In the genomic region with DNA sequence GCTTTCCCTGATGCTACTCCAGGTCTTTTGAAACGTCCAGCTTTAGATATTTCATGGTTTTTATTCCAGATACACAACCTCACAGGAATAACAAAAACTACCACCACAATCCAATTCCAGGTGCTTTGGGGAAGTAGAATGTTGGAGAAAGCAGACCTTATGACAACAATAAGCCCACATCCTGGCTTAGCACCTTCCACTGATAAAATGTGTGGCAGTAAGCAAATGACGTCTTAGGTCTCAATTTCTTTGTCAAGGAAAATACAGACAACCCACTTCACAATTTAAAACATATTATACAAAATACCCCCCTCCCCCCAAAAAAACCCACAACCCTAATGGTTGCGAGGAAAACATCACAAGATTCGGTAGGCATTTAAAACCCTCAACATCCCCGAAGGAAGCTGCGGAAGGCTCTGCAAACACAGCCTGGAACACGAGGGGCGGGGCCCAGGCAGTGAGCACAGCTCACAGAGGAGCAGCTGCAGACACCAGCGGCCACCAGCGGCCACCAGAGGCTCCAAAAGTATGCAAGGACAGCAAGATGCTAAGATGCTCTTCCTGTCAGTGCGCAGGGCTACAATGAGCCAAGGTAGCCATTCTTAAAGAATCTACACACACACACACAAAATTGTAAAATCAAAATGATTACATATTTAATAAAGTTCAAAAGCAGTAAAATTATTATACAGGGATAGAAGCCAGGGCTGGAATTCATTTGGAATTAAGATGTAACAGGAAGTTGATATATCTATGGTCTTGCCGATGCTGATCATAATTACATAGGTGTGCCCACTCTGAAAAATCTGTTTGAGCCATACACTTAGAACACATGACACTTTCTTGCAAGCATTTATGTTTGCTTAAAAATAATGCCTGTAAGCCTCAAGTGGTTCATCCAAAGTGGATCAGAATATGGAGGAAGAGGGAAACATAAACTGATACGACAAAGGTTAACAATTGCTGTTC, we compare ENCODE assay signal across 8 mouse cellular contexts. TPM values are rescaled to one million over a fixed set of nuclear protein-coding genes. Genes with fewer than 3 reads are reported as not detected.
DNase-seq lines count a peak whose midpoint lies in the region; ATAC-seq and TF ChIP-seq lines count a peak whose summit lies in the region.

No protein-coding gene starts in this region.

- TF ChIP-seq CTCF in lung, embryonic 14.5 days (IDR thresholded peaks at IDR 0.05; ENCODE audit: low read depth) = peak; percentile 56

- H3K27ac ChIP-seq in lung, embryonic 14.5 days (ENCODE audit: low read depth) = no peak overlapping the region
- H3K27ac ChIP-seq in heart, embryonic 12.5 days (ENCODE audit: poor library complexity, severe bottlenecking) = no peak overlapping the region
- no peak overlapping the region for H3K27ac ChIP-seq in liver, embryonic 16.5 days (ENCODE audit: low read length)

- peak; percentile 89; the same call in 1 of the 2 replicates for ATAC-seq in lung, embryonic 14.5 days (ENCODE audit: insufficient read depth)
- ATAC-seq in heart, embryonic 12.5 days (ENCODE audit: insufficient number of reproducible peaks, low FRiP score) = no peak
- ATAC-seq in liver, embryonic 16.5 days (ENCODE audit: low read depth) = no peak

- no peaks in the 10 kb centered on the region for H3K4me1 ChIP-seq in lung, embryonic 14.5 days (ENCODE audit: insufficient read depth)
- H3K4me1 ChIP-seq in heart, embryonic 12.5 days (replicated peaks) = no peaks in the 10 kb centered on the region
- no peaks in the 10 kb centered on the region for H3K4me1 ChIP-seq in liver, embryonic 16.5 days (ENCODE audit: control insufficient read depth, low read depth, low read length)

- no peaks in the 10 kb centered on the region for H3K27me3 ChIP-seq in lung, embryonic 14.5 days (ENCODE audit: insufficient read depth, low read length)
- H3K27me3 ChIP-seq in heart, embryonic 12.5 days (replicated peaks) = no peaks in the 10 kb centered on the region
- no peaks in the 10 kb centered on the region for H3K27me3 ChIP-seq in liver, embryonic 16.5 days (ENCODE audit: control insufficient read depth, insufficient read depth, low read depth, low read length)

- WGBS in lung, embryonic 14.5 days = 24% methylated on average over 13 of the region's 13 CpGs
- 34% methylated on average over 13 of the region's 13 CpGs for WGBS in heart, embryonic 12.5 days
- WGBS in liver, embryonic 16.5 days (ENCODE audit: insufficient replicate concordance) = 25% methylated on average over 13 of the region's 13 CpGs

- no peak overlapping the region for H3K9ac ChIP-seq in lung, embryonic 14.5 days
- no peak overlapping the region for H3K9ac ChIP-seq in heart, embryonic 12.5 days
- no peak overlapping the region for H3K9ac ChIP-seq in liver, embryonic 16.5 days (ENCODE audit: low read depth, low read length)

- no peaks in the 10 kb centered on the region for H3K36me3 ChIP-seq in lung, embryonic 14.5 days (ENCODE audit: insufficient read depth)
- H3K36me3 ChIP-seq in heart, embryonic 12.5 days = no peaks in the 10 kb centered on the region
- H3K36me3 ChIP-seq in liver, embryonic 16.5 days (ENCODE audit: control insufficient read depth, insufficient read depth) = no peaks in the 10 kb centered on the region

- peak overlapping the region; percentile 43; the same call in 1 of the 2 replicates for H3K4me2 ChIP-seq in lung, embryonic 14.5 days
- peak overlapping the region; percentile 44 for H3K4me2 ChIP-seq in heart, embryonic 12.5 days
- 0 out of 2 replicates have a peak overlapping the region, but pooled peaks have one; percentile 1 for H3K4me2 ChIP-seq in liver, embryonic 16.5 days (ENCODE audit: low read depth, low read length)

- no peaks in the 10 kb centered on the region for H3K9me3 ChIP-seq in lung, embryonic 14.5 days (ENCODE audit: low read depth, low read length)
- no peaks in the 10 kb centered on the region for H3K9me3 ChIP-seq in heart, embryonic 12.5 days (replicated peaks)
- no peaks in the 10 kb centered on the region for H3K9me3 ChIP-seq in liver, embryonic 16.5 days (replicated peaks; ENCODE audit: control insufficient read depth, low read length)

- H3K4me3 ChIP-seq in lung, embryonic 14.5 days (ENCODE audit: low read depth, low read length) = no peak overlapping the region
- no peak overlapping the region for H3K4me3 ChIP-seq in heart, embryonic 12.5 days
- H3K4me3 ChIP-seq in liver, embryonic 16.5 days (ENCODE audit: low read depth, low read length) = no peak overlapping the region

- peak; percentile 74 for DNase-seq in lung, embryonic 14.5 days
- no peak for DNase-seq in lung, postnatal 25 days (ENCODE audit: low spot score)
- peak; percentile 73 for DNase-seq in embryo, embryonic 10.5 days (ENCODE audit: low spot score)
- DNase-seq in kidney, postnatal 14 days = peak; percentile 44
- DNase-seq in retina, adult 2 months (ENCODE audit: low read depth, low spot score) = peak; percentile 8
- DNase-seq in B cell, adult 2 months = no peak

RNA-seq across cellular contexts. Expression of a gene that starts 10.8 kb away (rescaled TPM):
- 2.5 and 2.7 TPM in 2 replicates for polyA plus RNA-seq in lung, embryonic 14.5 days (2014; fragmentation: Nextera tagmentation; extraction: Ambion mirVana)
- polyA plus RNA-seq in heart, embryonic 12.5 days (2016; fragmentation: Nextera tagmentation; extraction: Ambion mirVana) = 4.5 and 5.1 TPM in 2 replicates
- polyA plus RNA-seq in liver, embryonic 16.5 days (2015; fragmentation: Nextera tagmentation; extraction: Ambion mirVana) = 0.65 and 0.72 TPM in 2 replicates

Comparison
In these comparisons a context has a peak if more than half of its experiments do, and no peak if none do; other contexts are left out.
1. DNase-seq: peak in lung, embryonic 14.5 days (single experiment), embryo, embryonic 10.5 days (single experiment), kidney, postnatal 14 days (single experiment) and retina, adult 2 months (single experiment); none in lung, postnatal 25 days (single experiment) and B cell, adult 2 months (0 of 2).
2. Peak in every context shown above with its lines, with median percentiles within 50 percentile points of each other: H3K4me2 ChIP-seq.